Mouse (Mus musculus) heart, embryonic 10.5 days (tissue): ENCODE measurements around the gene Kcnb1. TPM values are rescaled to one million over a fixed set of nuclear protein-coding genes. Genes with fewer than 3 reads are reported as not detected.
A peak's percentile ranks its signal among the peaks of the same experiment; 100 is the strongest.

Experiments used
- DNase-seq: peaks from one replicate; pipeline ENCODE4 v3.0.0-alpha.2; 2017; ENCODE audit warnings: low spot score
- H3K27ac ChIP-seq: fragments of 300-500 bp; sonication (generic); 2 replicates; pipeline ENCODE4 v1.5.1; 2016; ENCODE audit warnings: mild to moderate bottlenecking
- H3K27me3 ChIP-seq: fragments of 300-500 bp; sonication (generic); 2 replicates; pipeline ENCODE4 v1.6.1; 2016; ENCODE audit warnings: mild to moderate bottlenecking; ENCODE audit not compliant: poor library complexity, insufficient read depth, severe bottlenecking
- H3K36me3 ChIP-seq: fragments of 300-500 bp; sonication (generic); 2 replicates; pipeline ENCODE4 v1.6.1; 2016; ENCODE audit warnings: mild to moderate bottlenecking, moderate library complexity
- H3K4me1 ChIP-seq: fragments of 300-500 bp; sonication (generic); 2 replicates; pipeline ENCODE4 v1.6.1; 2016; ENCODE audit warnings: mild to moderate bottlenecking
- H3K4me3 ChIP-seq: fragments of 300-500 bp; sonication (generic); 2 replicates; pipeline ENCODE4 v1.5.1; 2016; ENCODE audit warnings: mild to moderate bottlenecking, moderate library complexity
- H3K9me3 ChIP-seq: fragments of 300-500 bp; sonication (generic); 2 replicates; pipeline ENCODE4 v1.6.1; 2016; ENCODE audit warnings: mild to moderate bottlenecking, moderate library complexity
- WGBS: fragments of 180-500 bp; shearing (Covaris S2); methylation state at CpG from one replicate; pipeline ENCODE4 v1.1.7; 2016; 5-methylcytosine and 5-hydroxymethylcytosine counted together
- polyA plus RNA-seq: library from polyadenylated mRNA; unstranded; fragments of >200 nt; fragmentation: Nextera tagmentation; extraction: Ambion mirVana; gene quantifications from 2 replicates; pipeline ENCODE4 v1.2.1, GENCODE M21; 2016

Kcnb1 gene
- polyA plus RNA-seq, 1 experiment from 2014 or later, result 0.21 TPM

DNA sequence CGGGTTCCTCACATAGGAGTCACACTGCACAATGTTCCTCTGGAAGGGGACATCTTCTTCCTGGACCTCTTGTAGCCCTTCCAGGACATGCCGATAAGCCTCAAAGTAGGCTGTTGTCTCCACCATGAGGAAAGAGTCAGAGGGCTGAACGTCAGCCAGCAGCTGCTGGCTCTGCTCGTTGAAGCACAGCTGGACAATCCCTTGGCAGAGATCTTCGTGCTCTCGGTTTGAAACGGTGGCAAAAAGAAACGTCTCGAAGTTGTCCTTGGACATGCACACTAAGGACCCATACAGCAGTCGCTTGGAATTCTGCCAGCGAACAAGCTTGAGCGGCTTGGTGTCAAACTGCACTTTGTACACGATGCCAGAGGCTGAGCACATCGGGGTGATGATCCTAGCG is 134.6 kb downstream of the Kcnb1 start:
- H3K36me3 ChIP-seq, result peaks cover 66% of the 10 kb centered on the region

DNA sequence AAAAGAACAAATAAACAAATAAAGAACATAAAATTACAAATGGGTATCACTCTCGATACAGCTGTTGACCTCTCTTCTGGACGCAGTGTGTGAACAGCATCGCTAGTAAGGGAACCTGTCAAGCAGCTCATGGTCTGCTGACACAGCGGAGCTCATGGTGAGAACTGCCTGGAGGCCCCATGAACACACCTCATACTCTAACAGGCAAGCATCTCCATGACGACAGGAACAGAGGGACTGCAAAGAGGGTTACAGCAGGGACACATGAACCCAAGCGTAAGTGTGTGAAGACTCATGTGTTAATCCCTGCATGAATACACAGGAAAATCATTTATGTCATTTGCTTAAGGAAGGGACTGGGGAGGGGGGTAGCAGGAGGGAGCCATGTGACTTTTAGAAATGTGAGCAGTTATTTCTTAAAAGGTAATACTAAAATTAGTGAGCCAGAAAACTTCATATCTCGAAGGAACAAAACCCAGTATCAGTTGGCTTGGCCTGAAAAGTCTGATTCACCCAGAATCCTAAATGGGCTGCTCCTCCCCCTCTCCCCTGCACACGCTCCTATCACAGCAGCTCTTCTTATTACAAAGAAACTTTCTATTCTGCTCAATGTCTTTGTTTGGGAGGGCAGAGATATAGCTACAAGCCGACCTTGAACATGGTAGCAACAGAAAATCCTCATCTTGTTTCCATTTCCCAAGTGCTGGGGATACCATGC is 136.7 kb downstream of the Kcnb1 start:
- H3K4me3 ChIP-seq, result no peak overlapping the region
- H3K9me3 ChIP-seq, result no peaks in the 10 kb centered on the region
- peaks cover 80% of the 10 kb centered on the region for H3K36me3 ChIP-seq
- no peaks in the 10 kb centered on the region for H3K27me3 ChIP-seq
- DNase-seq, result no peak
- peaks cover 17% of the 10 kb centered on the region for H3K4me1 ChIP-seq
- H3K27ac ChIP-seq, result no peak overlapping the region
- WGBS, result 81% methylated on average over 9 of the region's 9 CpGs

More for the DNA sequence above, 134.6 kb downstream of the Kcnb1 start:
- Histone ChIP-seq H3K9me3 (no peaks in the 10 kb centered on the region), H3K4me3 (no peak overlapping the region), H3K27me3 (no peaks in the 10 kb centered on the region), H3K4me1 (peaks cover 8% of the 10 kb centered on the region; the same call in 1 of the 2 replicates), H3K27ac (no peak overlapping the region)
- no peak for DNase-seq
- WGBS, result 91% methylated on average over 15 of the region's 15 CpGs

- Histone ChIP-seq H3K27ac (peak overlapping the region; percentile 71), H3K36me3 (peaks cover 80% of the 10 kb centered on the region), H3K27me3 (no peaks in the 10 kb centered on the region), H3K4me3 (no peak overlapping the region), H3K9me3 (no peaks in the 10 kb centered on the region), H3K4me1 (peaks cover 20% of the 10 kb centered on the region)
- DNase-seq, result no peak
- 67% methylated on average over 8 of the region's 8 CpGs for WGBS
These were observed 141.1 kb downstream of the Kcnb1 start for GRCm38 (mm10) chr2:167048698-167049358.

GRCm38 (mm10) chr2:167048223-167048622 is 141.7 kb downstream of the Kcnb1 start:
- Histone ChIP-seq H3K9me3 (no peaks in the 10 kb centered on the region), H3K27ac (peak overlapping the region; percentile 71), H3K36me3 (peaks cover 84% of the 10 kb centered on the region), H3K4me3 (no peak overlapping the region), H3K4me1 (peaks cover 16% of the 10 kb centered on the region), H3K27me3 (no peaks in the 10 kb centered on the region)
- no peak for DNase-seq
- 87% methylated on average over 10 of the region's 10 CpGs for WGBS

Other genes starting within 250 kb of the Kcnb1 start
- 60.3 and 69.0 TPM in 2 replicates for gene Stau1, start 193.9 kb downstream of the Kcnb1 start, polyA plus RNA-seq
- gene Ddx27, start 175.0 kb downstream of the Kcnb1 start, polyA plus RNA-seq, result 46.4 and 59.4 TPM in 2 replicates
- 6.5 and 7.3 TPM in 2 replicates for gene Znfx1, start 127.1 kb downstream of the Kcnb1 start, polyA plus RNA-seq
- 16.3 and 21.4 TPM in 2 replicates for gene Ptgis, start 50.4 kb upstream of the Kcnb1 start, polyA plus RNA-seq
- 11.4 and 13.6 TPM in 2 replicates for gene B4galt5, start 159.0 kb upstream of the Kcnb1 start, polyA plus RNA-seq
- gene Slc9a8, start 231.6 kb upstream of the Kcnb1 start, polyA plus RNA-seq, result 23.0 and 26.0 TPM in 2 replicates